In the genomic region with DNA sequence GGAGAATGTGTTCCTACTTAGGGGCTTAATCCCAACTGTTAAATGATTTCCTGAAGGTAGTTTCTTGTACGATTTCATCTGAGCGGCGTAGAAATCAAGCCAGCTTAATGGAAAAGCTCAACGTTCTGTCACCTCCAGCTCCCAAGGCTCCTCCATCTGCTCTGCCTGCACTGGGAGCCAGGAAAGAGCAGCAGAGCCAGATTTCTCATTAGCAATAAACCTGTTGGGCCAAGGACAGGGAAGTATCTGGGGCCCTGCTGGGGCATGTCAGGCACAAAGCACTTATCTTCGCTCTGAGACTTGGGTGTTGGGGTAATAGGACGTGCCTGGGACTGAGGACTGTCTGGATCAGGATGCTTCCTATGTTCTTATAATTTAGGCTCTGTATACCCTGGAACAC, we compare ENCODE assay signal across 16 mouse cellular contexts.
DNase-seq lines count a peak whose midpoint lies in the region; ATAC-seq and TF ChIP-seq lines count a peak whose summit lies in the region.
"Had no signal": no experiment of that assay in that cellular context is flagged by ENCODE, and none has a peak within 500 bp of the region (broad histone marks: within the 10 kb centered on the region; RNA-seq: fewer than 3 reads in every experiment).

No protein-coding gene starts in this region.

- no peak for TF ChIP-seq CTCF in cerebellum, adult 2 months (IDR thresholded peaks at IDR 0.05; ENCODE audit: borderline replicate concordance, insufficient read depth, low read depth, low read length)

- H3K9me3 ChIP-seq in hindbrain, embryonic 15.5 days: no peaks in the 10 kb centered on the region
- no peaks in the 10 kb centered on the region for H3K9me3 ChIP-seq in hindbrain, embryonic 13.5 days
- H3K9me3 ChIP-seq: kidney, embryonic 15.5 days; limb, embryonic 13.5 days; midbrain, embryonic 12.5 days; stomach, embryonic 15.5 days had no signal

- H3K4me3 ChIP-seq in hindbrain, embryonic 15.5 days: no peak overlapping the region
- H3K4me3 ChIP-seq in hindbrain, embryonic 13.5 days: no peak overlapping the region
- no peak overlapping the region for H3K4me3 ChIP-seq in cerebellum, adult 2 months (replicated peaks; ENCODE audit: insufficient read depth, low read depth, low read length)
- H3K4me3 ChIP-seq: kidney, embryonic 15.5 days; limb, embryonic 13.5 days; midbrain, embryonic 12.5 days; stomach, embryonic 15.5 days had no signal

- H3K9ac ChIP-seq in hindbrain, embryonic 15.5 days: no peak overlapping the region
- no peak overlapping the region for H3K9ac ChIP-seq in hindbrain, embryonic 13.5 days
- H3K9ac ChIP-seq: kidney, embryonic 15.5 days; limb, embryonic 13.5 days; midbrain, embryonic 12.5 days; stomach, embryonic 15.5 days had no signal

- no peak overlapping the region for H3K4me2 ChIP-seq in hindbrain, embryonic 15.5 days
- no peak overlapping the region for H3K4me2 ChIP-seq in hindbrain, embryonic 13.5 days
- H3K4me2 ChIP-seq: kidney, embryonic 15.5 days; limb, embryonic 13.5 days; midbrain, embryonic 12.5 days; stomach, embryonic 15.5 days had no signal

- no peak for TF ChIP-seq POLR2A in cerebellum, adult 2 months (IDR thresholded peaks at IDR 0.05; ENCODE audit: borderline replicate concordance, insufficient read depth, low read length)

- H3K36me3 ChIP-seq in hindbrain, embryonic 15.5 days: no peaks in the 10 kb centered on the region
- H3K36me3 ChIP-seq in hindbrain, embryonic 13.5 days: no peaks in the 10 kb centered on the region
- H3K36me3 ChIP-seq: kidney, embryonic 15.5 days; limb, embryonic 13.5 days; midbrain, embryonic 12.5 days; stomach, embryonic 15.5 days had no signal

- intact Hi-C loops in left cerebral cortex, postnatal 14 days (cut with DNase I): no loop called here

- H3K27me3 ChIP-seq in hindbrain, embryonic 15.5 days: no peaks in the 10 kb centered on the region
- H3K27me3 ChIP-seq in hindbrain, embryonic 13.5 days: no peaks in the 10 kb centered on the region
- H3K27me3 ChIP-seq in cerebellum, adult 2 months (ENCODE audit: control insufficient read depth, insufficient read depth, low read length): no peaks in the 10 kb centered on the region
- H3K27me3 ChIP-seq: CH12.LX; kidney, embryonic 15.5 days; limb, embryonic 13.5 days; midbrain, embryonic 12.5 days; stomach, embryonic 15.5 days had no signal

- WGBS in hindbrain, embryonic 15.5 days: 68% methylated on average over 6 of the region's 6 CpGs
- 75% methylated on average over 6 of the region's 6 CpGs for WGBS in hindbrain, embryonic 13.5 days
- 14% methylated on average over 6 of the region's 6 CpGs for whole genome bisulfite sequencing in cerebellum, adult 2 months

- peak; percentile 24 for DNase-seq in brain, embryonic 18.5 days (ENCODE audit: low read depth, low spot score)
- DNase-seq in cerebellum, adult 2 months: peak; percentile 88 to 96
- peak; percentile 81 for DNase-seq in gonadal fat pad, adult 2 months (ENCODE audit: low read depth)
- DNase-seq in urinary bladder, postnatal 4 days (ENCODE audit: low spot score in 2 of 2): no peak
- no peak for DNase-seq in adrenal gland, adult 8-10 months
- DNase-seq in left cerebral cortex, postnatal 14 days (ENCODE audit: low spot score in 2 of 2): no peak
- DNase-seq: adrenal gland, postnatal 36 days; embryo, embryonic 11 days; right cerebral cortex, postnatal 25 days had no signal

- H3K27ac ChIP-seq in hindbrain, embryonic 15.5 days (replicated peaks): peak overlapping the region; percentile 55
- H3K27ac ChIP-seq in hindbrain, embryonic 13.5 days: no peak overlapping the region
- H3K27ac ChIP-seq in cerebellum, adult 2 months (ENCODE audit: insufficient read depth, low read length): no peak overlapping the region
- H3K27ac ChIP-seq: kidney, embryonic 15.5 days; limb, embryonic 13.5 days; midbrain, embryonic 12.5 days; stomach, embryonic 15.5 days had no signal

- ATAC-seq in hindbrain, embryonic 15.5 days (ENCODE audit: low FRiP score, low read depth): peak; percentile 34
- ATAC-seq in hindbrain, embryonic 13.5 days (ENCODE audit: low FRiP score): no peak

- H3K4me1 ChIP-seq in hindbrain, embryonic 15.5 days (replicated peaks): peaks cover 17% of the 10 kb centered on the region; the same call in 1 of the 2 replicates
- H3K4me1 ChIP-seq in hindbrain, embryonic 13.5 days (replicated peaks): no peaks in the 10 kb centered on the region
- H3K4me1 ChIP-seq in cerebellum, adult 2 months (ENCODE audit: control insufficient read depth, insufficient read depth, low read length): peaks cover 22% of the 10 kb centered on the region
- H3K4me1 ChIP-seq: kidney, embryonic 15.5 days; midbrain, embryonic 12.5 days had no signal

Comparison
In these comparisons a context has a peak if more than half of its experiments do, and no peak if none do; other contexts are left out.
1. DNase-seq: peak in brain, embryonic 18.5 days (single experiment), cerebellum, adult 2 months (2 of 2) and gonadal fat pad, adult 2 months (single experiment); none in urinary bladder, postnatal 4 days (0 of 2), adrenal gland, adult 8-10 months (single experiment) and left cerebral cortex, postnatal 14 days (0 of 2).